Mouse (Mus musculus) erythroblast, embryonic 14.5 days (primary cell): ENCODE results near the gene Vars. TPM values are rescaled to one million over a fixed set of nuclear protein-coding genes. Genes with fewer than 3 reads are reported as not detected.
A peak's percentile ranks its signal among the peaks of the same experiment; 100 is the strongest.
"Not testable (repeated sequence)": the region's sequence is repeated elsewhere in the genome, so short reads cannot be mapped to it uniquely, and the experiment has no call there.

Experiments
- H3K27me3 ChIP-seq: 2 replicates; pipeline ENCODE4 v1.6.1; 2012; ENCODE audit warnings: inconsistent platforms; ENCODE audit not compliant: control insufficient read depth
- H3K36me3 ChIP-seq: 2 replicates; pipeline ENCODE4 v1.6.1; 2012; ENCODE audit warnings: mild to moderate bottlenecking, inconsistent platforms; ENCODE audit not compliant: control insufficient read depth
- H3K4me1 ChIP-seq: 2 replicates; pipeline ENCODE4 v1.6.1; 2012; ENCODE audit warnings: inconsistent platforms; ENCODE audit not compliant: control insufficient read depth
- H3K4me3 ChIP-seq: replicated peaks from 2 replicates; pipeline ENCODE3; 2012; ENCODE audit warnings: moderate library complexity, mild to moderate bottlenecking, inconsistent platforms
- H3K9me3 ChIP-seq: 2 replicates; pipeline ENCODE4 v1.6.1; 2012; ENCODE audit warnings: low read length, inconsistent platforms, mixed read lengths; ENCODE audit not compliant: control insufficient read depth
- GATA1 ChIP-seq: IDR thresholded peaks from 2 replicates; pipeline ENCODE4 v1.6.1; 2012; ENCODE audit warnings: low read length, inconsistent platforms, mixed read lengths
- TAL1 ChIP-seq: IDR thresholded peaks from 3 replicates; pipeline ENCODE4 v1.6.1; 2012; ENCODE audit warnings: low read length, inconsistent platforms, mixed read lengths
- polyA plus RNA-seq: library from polyadenylated mRNA; stranded (reverse); fragments of >175 nt; gene quantifications from 2 replicates; pipeline ENCODE4 v1.2.3, GENCODE M21; 2012

The Vars gene
- polyA plus RNA-seq, 1 experiment: 41.7 TPM

GRCm38 (mm10) chr17:34996411-34997141 lies 4.2 kb upstream of the Vars start:
- Histone ChIP-seq H3K27me3 (no peaks in the 10 kb centered on the region), H3K4me3 (peak overlapping the region; percentile 77), H3K9me3 (no peaks in the 10 kb centered on the region), H3K36me3 (peaks cover 62% of the 10 kb centered on the region), H3K4me1 (peaks cover 48% of the 10 kb centered on the region)
- TF ChIP-seq TAL1 (no peak), GATA1 (no peak)

- Histone ChIP-seq H3K4me3 (peak overlapping the region; percentile 77), H3K36me3 (peaks cover 57% of the 10 kb centered on the region), H3K4me1 (peaks cover 54% of the 10 kb centered on the region), H3K27me3 (no peaks in the 10 kb centered on the region), H3K9me3 (no peaks in the 10 kb centered on the region)
- TF ChIP-seq GATA1: no peak
- TF ChIP-seq TAL1: no peak
Observed at GRCm38 (mm10) chr17:34997142-34997483, 3.7 kb upstream of the Vars start.

GRCm38 (mm10) chr17:34998526-34999430 lies 2.0 kb upstream of the Vars start:
- Histone ChIP-seq H3K36me3 (peaks cover 55% of the 10 kb centered on the region), H3K9me3 (no peaks in the 10 kb centered on the region), H3K27me3 (no peaks in the 10 kb centered on the region), H3K4me3 (peak overlapping the region; percentile 77), H3K4me1 (peaks cover 69% of the 10 kb centered on the region)
- TF ChIP-seq GATA1 (no peak), TAL1 (no peak)

GRCm38 (mm10) chr17:34999871-35000716 lies 693 bp upstream of the Vars start:
- peak overlapping the region; percentile 87 for H3K4me3 ChIP-seq
- not testable (repeated sequence) for H3K27me3 ChIP-seq, H3K9me3 ChIP-seq
- peaks cover 78% of the 10 kb centered on the region for H3K4me1 ChIP-seq
- peaks cover 60% of the 10 kb centered on the region for H3K36me3 ChIP-seq

GRCm38 (mm10) chr17:35001452-35002152 lies 815 bp downstream of the Vars start:
- peaks cover 62% of the 10 kb centered on the region for H3K36me3 ChIP-seq
- no peaks in the 10 kb centered on the region for H3K9me3 ChIP-seq
- H3K27me3 ChIP-seq: no peaks in the 10 kb centered on the region
- H3K4me3 ChIP-seq: peak overlapping the region; percentile 87
- H3K4me1 ChIP-seq: peaks cover 75% of the 10 kb centered on the region
- TF ChIP-seq TAL1 (no peak), GATA1 (no peak)

GRCm38 (mm10) chr17:35002153-35002865 lies 1.5 kb downstream of the Vars start:
- no peak for TF ChIP-seq GATA1
- no peak for TF ChIP-seq TAL1
- Histone ChIP-seq H3K4me3 (peak overlapping the region; percentile 87), H3K9me3 (no peaks in the 10 kb centered on the region), H3K4me1 (peaks cover 68% of the 10 kb centered on the region), H3K36me3 (peaks cover 62% of the 10 kb centered on the region), H3K27me3 (no peaks in the 10 kb centered on the region)

GRCm38 (mm10) chr17:35003022-35003838 lies 2.4 kb downstream of the Vars start:
- H3K4me3 ChIP-seq: peak overlapping the region; percentile 87

More at GRCm38 (mm10) chr17:35003022-35003838, 2.4 kb downstream of the Vars start:
- Histone ChIP-seq H3K9me3 (no peaks in the 10 kb centered on the region), H3K27me3 (no peaks in the 10 kb centered on the region), H3K36me3 (peaks cover 60% of the 10 kb centered on the region), H3K4me1 (peaks cover 59% of the 10 kb centered on the region)
- TF ChIP-seq GATA1 (no peak), TAL1 (no peak)
